Mouse (Mus musculus) T-cell, adult 2 months (primary cell): ENCODE measurements around the gene Gatad2a.
"Not testable (repeated sequence)": the region's sequence is repeated elsewhere in the genome, so short reads cannot be mapped to it uniquely, and the experiment has no call there.

Source experiments
- DNase-seq: peaks from one replicate; pipeline ENCODE4 v3.0.0; 2022; ENCODE audit warnings: low spot score

The Gatad2a gene

DNA sequence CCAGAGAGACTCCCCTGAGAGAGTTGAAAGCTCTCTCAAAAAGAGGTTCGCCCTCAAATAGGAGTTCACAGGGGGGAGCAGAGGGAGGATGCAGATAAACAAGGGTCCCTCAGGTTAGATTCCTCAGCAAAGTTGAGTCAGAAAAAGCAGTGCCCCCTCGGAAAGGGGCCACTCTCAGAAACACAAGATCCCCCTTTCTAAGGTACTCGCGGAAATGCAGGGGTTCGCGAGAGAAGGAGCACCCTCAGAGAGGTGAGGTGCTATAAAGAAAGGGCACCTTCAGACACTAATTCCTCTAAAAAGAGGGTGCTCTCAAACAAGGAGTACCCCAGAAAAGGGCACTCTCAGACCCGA, 785 bp downstream of the Gatad2a start:
- DNase-seq: no peak

DNA sequence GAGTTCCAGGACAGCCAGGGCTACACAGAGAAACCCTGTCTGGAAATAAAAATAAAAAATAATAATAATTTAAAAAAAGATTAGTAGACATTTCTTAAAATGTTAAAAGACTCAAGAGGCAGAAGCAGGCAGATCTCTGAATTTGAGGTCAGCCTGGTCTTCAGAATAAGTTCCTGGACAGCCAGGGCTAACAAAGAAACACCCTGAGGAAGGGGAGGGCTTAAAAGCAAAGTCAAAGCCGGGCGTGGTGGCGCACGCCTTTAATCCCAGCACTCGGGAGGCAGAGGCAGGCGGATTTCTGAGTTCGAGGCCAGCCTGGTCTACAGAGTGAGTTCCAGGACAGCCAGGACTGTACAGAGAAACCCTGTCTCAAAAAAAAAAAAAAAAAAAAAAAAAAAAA, 7.2 kb downstream of the Gatad2a start:
- not testable (repeated sequence) for DNase-seq

DNA sequence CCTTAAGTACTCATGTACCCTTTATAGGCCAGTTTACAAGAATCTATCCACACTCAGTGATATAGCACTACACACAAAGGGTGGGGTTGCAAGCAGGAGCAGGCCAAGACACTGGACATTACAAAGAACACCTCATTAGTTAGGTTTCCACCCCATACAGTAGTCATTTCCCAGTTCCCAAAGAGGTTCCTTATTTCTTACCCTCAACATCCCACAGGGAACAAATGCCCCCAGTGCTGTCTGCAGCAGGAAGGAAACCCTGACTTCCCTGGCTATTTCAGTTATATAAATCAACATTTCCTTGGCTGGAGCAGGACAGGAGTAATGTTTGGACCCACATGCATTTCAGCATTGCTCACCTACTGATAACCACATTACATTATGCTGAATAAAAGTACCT, 8.4 kb downstream of the Gatad2a start:
- DNase-seq: no peak

DNA sequence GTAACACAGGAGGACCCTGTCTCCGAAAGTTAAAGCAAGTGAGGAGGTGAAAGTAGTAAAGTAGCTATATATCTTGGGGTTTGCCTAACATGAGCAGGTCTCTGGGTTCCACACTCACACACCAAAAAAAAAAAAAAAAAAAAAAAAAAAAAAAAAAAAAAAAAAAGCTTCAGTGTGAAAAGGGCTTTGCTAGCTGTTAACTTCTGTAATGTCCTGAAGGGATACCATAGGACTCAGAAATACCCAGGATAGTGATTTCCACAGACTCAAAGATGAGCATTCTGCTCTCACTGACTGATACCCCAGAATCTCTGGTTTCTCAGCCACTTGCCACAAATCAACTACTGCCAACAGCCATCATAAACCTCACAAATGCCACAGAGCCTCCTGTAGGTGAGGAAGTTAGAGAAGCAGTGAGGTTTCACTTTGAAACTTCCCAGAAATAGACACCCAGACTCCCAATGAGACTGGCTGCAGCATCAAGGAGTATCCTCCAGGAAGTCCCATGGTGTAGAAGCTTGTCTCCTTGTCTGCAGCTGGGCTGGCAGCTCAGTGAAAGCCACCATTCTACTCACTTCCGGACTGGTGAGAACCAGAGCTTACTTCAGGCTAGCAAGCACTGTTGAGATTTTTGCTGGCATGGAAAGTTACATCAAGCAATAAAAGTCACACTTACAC, 11.2 kb downstream of the Gatad2a start:
- DNase-seq: no peak

DNA sequence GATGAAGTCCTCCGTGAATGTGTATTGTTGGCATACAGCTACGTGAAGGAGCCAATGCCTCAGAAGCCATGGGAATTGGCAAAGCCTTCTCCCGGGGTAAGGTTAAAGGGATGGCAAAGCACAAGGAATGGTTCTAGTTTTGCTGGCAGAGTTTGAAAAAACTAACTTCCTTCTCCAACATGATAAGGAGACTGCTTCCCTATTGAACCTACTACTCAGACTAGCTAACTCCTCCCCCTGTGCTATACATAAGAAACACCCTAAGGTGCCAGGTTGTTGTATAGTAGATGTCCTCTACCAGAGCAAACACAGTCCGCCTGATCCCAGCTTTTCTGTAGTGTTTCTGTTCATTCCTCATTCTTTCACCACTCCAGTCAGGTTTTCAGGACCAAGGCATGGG, 17.7 kb downstream of the Gatad2a start:
- no peak for DNase-seq

DNA sequence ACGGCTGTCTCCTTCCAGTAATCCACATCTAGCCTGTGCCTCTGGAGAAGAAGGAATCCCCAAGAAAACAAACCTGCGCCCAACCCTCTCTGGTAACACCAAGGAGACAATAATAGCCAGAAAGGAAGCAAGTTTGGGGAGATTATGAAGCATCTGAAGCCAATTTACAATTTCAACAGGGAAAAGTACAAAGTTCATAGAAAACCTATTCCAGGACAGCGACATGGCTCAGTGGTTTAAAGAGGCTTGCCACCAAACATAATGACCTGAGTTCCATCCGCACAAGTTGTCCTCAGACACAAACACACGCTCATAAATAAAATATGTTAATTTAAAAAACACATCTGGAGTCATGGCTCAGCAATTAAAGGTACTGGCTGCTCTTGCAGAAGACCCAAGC, 21.4 kb downstream of the Gatad2a start:
- DNase-seq: no peak

DNA sequence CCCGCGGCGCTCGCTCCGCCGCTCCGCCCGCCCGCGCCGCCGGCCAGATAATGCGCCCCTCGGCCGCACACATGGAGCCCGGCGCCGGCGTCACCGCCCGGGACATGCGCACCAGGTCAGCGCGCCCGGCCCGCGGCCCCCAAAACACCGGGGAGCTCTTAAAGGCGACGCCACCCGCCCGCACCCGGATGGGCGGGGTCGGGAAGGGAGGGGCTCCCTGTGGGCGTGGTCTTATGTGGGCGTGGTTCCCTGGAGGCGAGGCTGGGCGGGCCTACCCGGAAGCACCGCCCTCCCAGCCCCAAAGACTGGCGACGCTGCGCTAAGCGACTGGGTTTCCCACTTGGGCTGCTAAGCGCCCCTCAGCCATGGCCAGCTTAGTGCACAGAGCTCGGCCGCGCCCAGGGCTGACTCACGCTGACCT, 22.0 kb downstream of the Gatad2a start:
- peak; percentile 93 for DNase-seq

DNA sequence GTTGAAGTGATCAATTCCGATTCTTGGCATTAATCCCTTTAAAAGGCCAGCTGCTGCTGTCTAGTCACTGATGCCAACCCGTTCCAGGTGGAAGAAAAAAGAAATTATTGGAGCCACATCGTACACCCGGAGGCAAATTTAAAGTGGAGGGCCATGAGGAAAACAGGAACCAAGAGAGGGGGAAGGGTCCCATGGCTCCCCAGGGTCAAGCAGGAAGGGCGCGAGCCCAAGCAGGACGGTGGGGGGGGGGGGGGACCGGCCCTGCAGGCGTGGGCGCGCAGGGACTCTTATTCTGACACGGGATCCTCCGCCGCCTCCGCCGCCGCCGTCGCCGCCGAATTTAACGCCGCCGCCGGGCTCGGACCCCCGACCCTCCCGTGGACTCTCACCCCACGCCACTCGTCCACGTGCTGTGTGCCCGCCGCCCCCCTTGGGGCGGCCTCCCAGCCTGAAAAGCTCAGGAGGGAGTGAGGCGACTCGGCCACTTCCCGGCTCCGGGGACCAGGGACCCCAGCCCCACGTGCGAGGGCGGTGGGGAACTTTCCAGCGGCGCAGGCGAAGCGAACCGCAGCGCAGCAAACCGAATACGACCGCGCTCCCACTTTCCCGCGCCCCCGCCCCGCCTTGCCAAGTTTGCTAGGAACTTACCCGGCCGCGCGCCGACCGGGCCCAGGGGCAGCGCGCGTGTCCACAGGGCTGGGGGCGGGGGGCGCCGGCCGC, 22.6 kb downstream of the Gatad2a start:
- peak; percentile 24 for DNase-seq

DNA sequence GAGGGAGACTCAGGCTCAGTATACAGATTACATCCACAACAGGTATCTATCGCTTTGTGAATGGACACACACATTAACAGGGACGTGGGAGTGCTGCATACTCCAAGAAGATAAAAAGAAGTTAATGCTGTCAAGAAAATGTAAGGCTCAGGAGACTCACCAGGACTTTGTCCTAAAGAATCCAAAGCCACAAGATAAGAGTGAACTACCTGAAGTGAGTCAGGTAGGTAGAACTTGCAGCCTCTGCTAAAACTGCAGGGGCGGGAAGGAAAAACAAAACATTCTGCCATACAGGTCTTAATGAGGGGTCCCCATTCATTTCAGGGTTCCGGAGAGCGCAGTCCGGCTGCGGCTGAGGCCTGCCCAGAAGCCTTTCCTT, 23.1 kb downstream of the Gatad2a start:
- DNase-seq: no peak

DNA sequence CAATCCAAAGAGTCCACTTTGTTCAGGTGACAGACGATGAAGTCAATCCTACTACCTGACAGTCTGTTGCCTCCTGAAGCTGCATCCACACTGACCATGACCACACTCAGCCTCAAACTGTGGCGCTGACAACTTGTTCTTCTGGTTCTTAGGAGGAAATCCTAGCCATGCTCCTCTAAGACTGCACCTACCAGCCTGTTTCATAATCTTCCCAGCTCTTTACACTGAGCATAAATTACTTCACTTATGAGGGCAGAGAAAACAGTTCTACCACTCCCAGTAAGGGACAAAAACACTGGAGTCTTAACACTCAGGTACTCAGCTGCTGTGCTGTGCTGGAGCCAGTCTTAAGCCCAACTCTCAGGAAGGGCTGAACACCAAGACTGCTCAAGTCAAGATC, 25.3 kb downstream of the Gatad2a start:
- DNase-seq: no peak

DNA sequence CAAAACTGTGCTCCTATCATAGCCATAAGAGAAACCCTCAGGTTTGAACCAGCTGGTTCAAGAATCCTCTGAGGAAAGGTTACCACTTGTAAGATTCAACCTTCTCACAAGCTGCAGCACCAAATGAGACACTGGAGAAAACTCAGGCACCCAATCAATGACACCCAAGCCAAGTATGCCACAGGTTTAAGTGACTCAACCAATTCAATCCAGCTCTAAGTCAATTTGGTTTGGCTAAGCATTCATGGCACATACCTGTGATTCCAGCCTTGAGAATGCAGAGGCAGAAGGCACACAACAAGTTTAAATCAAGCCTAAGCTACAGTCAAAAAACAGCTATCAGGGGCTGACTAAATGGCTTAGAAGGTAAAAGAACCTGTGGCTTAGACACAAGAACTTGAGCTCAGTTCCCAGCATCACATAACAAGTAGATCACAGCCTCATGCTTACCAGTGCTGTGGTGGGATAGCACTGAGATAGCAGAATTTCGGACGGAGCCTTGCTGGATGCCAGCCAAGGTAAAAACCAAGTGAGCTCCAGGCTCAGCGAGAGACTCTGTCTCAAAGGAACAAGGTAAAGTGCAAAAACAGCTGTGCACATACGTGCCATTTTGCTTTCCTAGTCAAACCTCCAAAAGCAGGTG, 28.8 kb downstream of the Gatad2a start:
- no peak for DNase-seq

DNA sequence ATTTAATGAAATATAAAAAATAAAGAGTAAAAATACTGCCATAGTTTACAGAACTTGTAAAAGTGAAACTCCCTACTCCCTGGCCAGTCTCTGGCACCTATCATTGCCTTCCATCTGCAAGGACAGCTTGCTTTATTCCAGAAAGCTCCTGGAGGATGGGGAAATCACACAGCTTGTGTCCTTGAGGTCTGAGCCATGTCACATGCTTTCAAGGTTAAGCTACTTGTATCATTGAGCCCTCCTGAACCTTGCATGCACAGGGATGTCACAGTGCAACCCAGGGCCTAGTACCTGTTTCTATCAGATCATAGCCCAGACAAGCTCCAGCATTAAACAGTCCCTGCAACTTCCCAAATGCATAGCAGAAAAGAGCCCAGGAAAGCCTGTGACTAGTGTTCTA, 36.9 kb downstream of the Gatad2a start:
- no peak for DNase-seq

DNA sequence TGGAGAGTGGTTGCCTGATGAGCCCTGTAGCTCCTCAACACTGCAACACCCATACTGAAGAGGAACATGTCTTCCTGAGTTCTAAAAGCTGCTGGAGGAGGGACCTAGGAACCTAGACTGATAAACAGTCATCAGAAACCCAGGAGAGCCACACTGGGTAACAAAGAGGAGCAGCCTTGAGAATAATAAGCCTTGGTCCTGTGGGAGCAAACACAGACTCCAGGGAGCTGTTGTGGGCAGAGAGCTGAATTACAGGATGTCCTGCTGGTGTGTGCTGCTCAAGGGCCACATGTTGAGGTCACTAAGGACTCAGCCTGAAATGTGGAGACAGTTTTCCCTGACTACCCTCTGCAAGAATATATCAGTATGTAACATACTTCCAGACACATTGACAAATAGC, 38.3 kb downstream of the Gatad2a start:
- DNase-seq: no peak

DNA sequence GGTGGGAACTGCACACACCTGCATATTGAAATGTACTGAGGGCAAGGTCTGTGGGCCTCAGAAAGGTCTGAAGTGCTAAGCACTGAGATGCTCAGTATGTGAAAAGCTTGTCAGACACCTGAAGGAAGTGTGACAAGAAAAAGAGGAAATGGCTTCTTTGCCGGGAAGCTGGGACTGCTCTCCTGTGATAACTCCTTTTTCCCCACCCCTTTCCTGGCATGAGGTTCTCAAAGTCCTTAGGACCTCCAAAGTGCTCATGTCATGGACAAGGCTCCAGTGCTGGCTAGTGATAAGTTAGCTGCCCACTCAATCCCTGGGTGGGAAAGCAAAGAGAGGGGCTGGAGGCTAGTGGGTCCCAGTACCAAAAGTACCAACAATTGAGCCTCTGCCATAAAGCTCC, 38.8 kb downstream of the Gatad2a start:
- DNase-seq: no peak

DNA sequence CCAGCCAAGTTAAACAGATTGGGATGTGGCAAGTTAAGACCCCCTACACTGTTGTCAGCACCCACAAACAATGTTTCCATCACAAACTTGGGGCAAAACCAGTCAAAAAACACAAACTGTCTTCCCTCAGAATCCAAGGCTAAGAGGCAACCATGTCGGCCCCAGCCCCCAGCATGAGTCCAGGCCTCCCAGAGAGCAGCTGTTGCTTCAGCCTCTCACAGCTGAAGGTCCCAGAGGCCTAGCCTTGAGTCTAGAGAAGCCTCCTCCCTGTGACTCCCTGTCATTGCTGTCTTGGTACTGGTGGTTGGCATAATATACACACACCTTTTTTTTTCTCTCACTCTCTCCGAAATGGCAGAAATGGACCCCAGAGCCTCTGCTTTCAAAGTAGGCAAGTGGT, 39.5 kb downstream of the Gatad2a start:
- DNase-seq: no peak

DNA sequence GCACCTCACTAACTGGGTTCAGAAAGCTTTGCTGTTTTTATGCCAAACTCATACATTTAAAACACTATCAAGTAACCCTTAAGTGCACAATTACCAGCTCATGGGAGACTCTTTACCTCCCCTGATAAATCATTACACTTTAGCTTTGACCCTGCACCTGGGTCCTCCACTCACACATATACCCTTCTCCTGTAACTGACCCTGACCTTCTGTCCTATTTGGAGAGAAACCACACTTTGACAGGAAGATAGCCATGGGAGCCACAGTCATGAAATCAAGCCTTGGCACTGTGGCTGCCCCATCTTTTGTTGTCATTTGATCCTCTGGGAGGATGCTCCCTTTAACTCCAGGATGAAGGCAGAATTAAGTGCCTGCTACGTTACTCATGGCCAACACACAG, 41.5 kb downstream of the Gatad2a start:
- DNase-seq: no peak

DNA sequence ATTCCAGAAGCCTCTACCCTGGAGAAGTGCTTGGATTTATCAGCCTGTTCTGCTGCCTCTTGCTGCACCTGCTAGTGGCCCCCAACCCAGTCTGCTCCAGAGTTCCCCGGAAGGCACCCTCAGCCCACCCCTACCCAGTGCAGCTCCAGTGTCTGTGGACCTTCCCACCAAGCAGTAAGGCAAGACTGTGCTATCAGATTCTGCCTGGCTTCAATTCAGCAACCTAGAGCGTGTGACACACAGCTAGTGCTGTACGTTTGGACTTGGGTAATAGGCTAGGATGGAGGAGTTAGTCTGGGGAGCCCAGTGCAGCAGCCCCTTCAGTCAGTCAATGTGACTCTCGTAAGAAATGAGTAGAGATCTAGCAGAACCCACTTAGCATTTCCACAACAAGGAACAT, 42.0 kb downstream of the Gatad2a start:
- no peak for DNase-seq

DNA sequence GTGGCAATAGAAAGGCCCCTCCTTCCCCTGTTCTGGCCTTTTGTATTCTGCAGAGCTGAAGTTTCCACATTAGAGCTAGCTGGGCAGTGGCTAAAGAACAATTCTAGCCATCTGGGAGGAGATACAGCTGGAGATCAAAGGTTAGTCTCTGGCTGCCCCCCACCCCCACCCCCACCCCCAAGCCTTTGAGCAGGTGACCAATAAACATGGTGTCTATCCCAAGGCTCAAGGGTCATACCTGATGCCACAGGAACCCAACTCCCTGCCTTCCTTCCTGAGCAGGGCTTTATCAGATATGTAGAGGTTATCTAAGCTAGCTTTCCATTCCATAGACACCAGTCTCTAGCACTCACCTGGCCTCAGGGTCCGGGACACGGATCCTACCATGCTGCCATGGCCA, 45.9 kb downstream of the Gatad2a start:
- DNase-seq: no peak

DNA sequence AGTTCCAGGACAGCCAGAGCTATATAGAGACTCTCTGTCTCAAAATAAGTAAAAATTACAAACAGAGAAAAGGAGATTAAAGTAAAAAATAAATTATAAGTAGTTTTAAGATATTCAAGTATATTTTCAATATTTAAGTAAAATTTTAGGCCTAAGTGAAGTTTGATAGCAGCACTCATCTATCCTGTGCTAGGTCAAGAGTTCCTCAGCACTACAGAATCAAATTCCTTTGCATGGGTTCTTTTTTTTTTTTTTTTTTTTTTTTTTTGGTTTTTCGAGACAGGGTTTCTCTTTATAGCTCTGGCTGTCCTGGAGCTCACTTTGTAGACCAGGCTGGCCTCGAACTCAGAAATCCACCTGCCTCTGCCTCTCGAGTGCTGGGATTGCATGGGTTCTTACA, 53.7 kb downstream of the Gatad2a start:
- not testable (repeated sequence) for DNase-seq

DNA sequence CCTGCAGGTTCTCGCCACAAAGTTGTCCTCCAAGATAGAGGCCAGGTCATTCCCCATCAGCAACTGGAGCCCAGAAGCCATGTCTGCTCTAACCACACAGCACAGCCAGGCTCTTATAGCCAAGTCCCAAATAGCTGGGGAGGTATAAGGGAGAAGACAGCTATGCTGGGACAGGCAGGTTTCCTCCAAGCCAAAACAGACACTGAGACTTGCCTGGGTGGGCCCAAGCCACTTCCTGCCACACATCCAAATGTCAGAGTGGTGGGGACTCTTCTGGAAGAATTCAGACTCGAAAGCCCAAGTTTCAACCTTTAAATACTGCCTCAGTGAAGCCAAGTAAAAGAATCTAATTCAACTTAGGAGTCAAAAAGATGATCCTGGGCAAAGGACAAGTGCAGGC, 55.8 kb downstream of the Gatad2a start:
- DNase-seq: peak; percentile 44

DNA sequence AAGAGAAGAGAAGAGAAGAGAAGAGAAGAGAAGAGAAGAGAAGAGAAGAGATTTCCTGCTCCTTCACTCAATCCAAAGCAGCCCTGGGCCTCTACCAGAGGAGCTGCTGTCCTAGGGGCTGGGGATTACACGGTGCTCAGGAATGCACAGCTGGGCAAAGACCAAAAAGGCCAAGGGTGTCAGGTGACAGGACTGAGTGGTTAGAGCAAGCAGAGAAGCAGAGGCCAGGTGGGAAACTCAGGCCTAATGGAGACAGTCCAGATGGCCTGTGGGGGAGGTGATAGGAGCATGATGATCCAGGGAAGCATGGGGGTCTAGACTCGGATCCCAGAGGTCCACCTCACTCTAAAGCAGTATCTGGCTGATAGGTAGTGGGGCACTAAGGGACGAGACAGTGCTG, 56.6 kb downstream of the Gatad2a start:
- DNase-seq: no peak

DNA sequence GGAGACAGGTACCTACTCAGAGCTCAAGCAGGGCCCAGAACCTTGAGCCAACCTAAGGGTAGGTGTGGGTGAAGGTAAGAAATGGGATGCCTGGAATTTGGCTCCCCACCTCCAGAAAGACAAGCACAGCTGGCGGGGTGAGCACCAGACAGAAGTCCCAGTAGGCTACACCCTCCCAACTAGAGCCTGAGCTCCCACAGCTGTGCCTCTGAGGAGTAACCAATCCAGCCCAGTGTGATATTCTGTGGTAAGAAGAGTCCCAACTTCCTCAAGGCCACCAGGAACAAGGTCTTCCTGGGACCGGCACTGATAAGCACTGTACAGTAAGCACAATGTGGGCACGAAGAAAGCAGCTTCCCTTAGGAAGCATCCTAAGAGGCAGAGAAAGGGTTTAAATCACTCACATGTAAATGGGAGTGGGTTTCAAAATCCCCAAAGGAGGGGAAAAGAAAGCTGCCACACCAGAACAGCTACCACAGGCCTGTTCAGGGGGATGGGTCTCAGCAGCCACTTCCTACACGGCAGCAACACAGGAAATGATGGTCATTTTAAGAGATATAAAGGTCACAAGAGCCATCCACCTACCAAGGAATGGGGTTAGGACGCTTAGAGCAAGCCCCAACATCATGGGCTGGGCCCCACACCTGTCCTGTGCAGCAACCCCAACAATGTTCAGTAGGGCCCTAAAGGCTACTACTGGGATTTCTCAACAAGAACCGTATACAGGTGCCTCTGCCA, 57.8 kb downstream of the Gatad2a start:
- peak; percentile 23 for DNase-seq

DNA sequence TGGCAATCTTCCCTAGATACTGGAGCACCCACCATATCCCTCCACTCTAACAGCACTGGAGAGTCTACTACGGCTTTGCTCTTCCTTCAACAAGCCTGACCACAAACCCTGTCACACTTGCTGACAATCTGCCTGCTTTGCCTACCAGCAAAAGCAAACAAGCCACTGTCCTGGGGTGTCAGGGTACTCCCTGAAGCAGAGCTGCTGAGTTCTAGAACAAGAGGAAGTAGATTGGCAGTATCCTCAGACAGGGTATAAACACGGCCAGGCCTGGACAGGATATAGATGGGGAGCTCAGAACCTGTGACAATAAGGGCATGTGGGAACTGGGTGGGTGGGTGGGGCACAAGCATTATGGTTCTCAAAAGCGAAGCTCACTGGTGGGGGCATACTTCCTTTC, 58.7 kb downstream of the Gatad2a start:
- peak; percentile 69 for DNase-seq
